Mouse (Mus musculus): ENCODE results near the gene Pole4. TPM values are rescaled to one million over a fixed set of nuclear protein-coding genes. Genes with fewer than 3 reads are reported as not detected.

The Pole4 gene
- 13.4 and 14.5 TPM in 2 replicates for polyA plus RNA-seq (2012; rRNA removed)

DNA sequence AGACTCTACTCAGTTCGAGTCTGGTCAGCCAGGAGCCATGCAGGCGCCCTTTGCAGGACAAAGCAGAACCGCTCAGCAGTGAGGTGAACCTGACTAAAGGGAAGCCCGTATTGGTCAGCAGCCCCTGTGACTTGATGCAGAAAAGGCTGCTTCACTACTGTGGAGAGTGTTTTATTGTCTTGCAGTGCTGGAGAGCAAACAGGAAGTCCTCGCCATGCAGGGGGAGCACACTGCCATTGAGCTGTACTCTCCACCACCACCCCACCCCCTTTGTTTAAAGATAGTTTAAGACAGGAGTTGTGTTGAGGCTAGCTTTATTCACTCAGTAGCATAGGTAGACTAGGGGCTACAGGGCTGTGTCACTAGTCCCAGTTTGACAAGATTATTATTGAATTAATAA, at the start of gene Pole4:
TSS of gene Pole4 (minus strand) at position 145 of the 400 bp plus-strand sequence.
- 65% methylated on average over 5 of the region's 5 CpGs for WGBS
- DNase-seq (ENCODE audit: low read depth, low spot score), result no peak

- WGBS, result 91% methylated on average over 6 of the region's 6 CpGs
- no peak for DNase-seq (ENCODE audit: low read depth, low spot score)
Observed at GRCm38 (mm10) chr6:82754769-82755168, 49.6 kb upstream of the Pole4 start.

DNA sequence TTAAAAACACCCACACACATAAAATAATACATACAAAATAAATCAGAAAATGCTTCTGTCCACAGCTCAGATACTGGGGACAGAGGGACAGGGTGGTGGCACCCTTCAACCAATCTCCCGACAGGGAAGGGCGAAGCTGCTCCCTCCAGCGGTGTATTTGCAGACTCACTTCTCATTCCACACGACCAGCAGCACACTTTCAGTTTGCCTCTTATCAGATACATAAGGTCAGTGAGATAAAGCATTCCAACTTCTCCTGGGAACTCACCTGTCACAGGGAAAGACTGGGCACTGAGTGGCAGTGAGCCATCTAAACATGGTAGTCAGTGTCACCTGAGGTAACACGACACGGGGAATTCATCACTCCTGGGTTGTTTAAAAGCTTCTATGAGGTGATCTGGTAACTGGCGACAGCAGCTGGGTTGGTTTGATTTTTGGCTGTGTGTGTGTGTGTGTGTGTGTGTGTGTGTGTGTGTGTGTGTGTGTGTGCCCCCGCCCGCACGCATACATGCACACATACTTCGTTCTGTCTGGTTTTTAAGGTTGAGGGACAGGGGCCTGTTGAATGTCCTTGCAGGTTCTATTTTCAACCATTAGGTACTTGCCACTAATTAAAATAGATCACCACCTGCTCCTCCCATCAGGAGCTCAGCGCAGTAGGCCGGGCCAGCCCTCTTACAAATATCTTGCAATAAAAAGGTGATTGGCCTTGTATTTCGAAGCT, 48.6 kb upstream of the Pole4 start:
- DNase-seq (ENCODE audit: low read depth, low spot score), result no peak
- 33% methylated on average over 14 of the region's 14 CpGs for WGBS

GRCm38 (mm10) chr6:82753061-82753460, 47.9 kb upstream of the Pole4 start:
- no peak for DNase-seq (ENCODE audit: low read depth, low spot score)
- 26% methylated on average over 11 of the region's 11 CpGs for WGBS

DNA sequence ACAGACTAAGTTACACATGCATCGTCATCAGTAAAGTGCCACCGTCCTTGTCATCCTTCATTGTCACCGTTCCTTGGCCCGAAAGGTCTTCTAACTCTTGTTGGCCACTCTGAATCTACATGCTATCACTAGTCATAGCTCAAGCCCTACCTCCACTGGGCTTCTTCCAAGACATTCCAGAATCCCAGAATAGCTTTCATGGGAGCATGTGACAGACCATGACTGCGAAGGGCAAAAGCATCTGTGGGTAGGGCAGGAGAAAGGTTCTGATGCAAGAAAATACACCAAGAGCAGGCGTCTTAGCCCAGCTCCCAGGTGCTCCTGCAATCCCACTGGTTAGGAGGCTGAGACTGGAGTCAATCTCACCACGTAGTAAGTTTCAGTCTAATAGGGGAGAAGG, 46.6 kb upstream of the Pole4 start:
- 90% methylated on average over 7 of the region's 7 CpGs for WGBS
- DNase-seq (ENCODE audit: low read depth, low spot score), result no peak

GRCm38 (mm10) chr6:82751031-82751430, 45.9 kb upstream of the Pole4 start:
- WGBS, result 70% methylated on average over 11 of the region's 11 CpGs
- DNase-seq (ENCODE audit: low read depth, low spot score), result no peak

- WGBS, result 60% methylated on average over 2 of the region's 2 CpGs
Observed at GRCm38 (mm10) chr6:82750063-82750462, 44.9 kb upstream of the Pole4 start.

DNA sequence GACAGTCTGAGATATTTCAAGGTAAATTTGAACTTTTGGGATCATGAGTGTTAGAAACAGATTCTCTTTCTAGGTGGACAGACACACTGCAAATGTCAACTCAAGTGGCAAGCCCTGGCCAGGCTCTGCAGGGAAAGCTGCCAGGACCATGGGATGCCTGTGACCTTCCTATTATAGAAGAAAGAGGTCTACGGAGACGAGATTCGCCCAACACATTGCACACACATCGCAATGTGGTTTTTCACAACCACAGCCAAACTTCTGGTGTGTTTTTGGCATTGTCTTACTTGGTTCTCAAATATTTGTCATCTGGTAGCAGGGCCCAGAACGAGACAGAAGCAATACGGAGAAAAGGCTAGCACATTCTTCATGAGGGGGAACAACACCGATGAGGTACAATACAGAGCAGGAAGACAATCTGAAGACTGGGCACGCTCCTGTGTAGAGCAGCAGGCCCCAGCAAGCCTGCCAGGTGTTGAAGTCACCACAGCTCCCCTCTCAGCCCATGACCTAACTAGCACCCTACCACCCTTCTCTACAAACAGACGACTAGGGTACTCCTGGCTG, 43.0 kb upstream of the Pole4 start:
- DNase-seq (ENCODE audit: low read depth, low spot score), result no peak
- whole genome bisulfite sequencing, result 88% methylated on average over 9 of the region's 9 CpGs

More at GRCm38 (mm10) chr6:82750063-82750462, 44.9 kb upstream of the Pole4 start:
- DNase-seq (ENCODE audit: low read depth, low spot score), result no peak

DNA sequence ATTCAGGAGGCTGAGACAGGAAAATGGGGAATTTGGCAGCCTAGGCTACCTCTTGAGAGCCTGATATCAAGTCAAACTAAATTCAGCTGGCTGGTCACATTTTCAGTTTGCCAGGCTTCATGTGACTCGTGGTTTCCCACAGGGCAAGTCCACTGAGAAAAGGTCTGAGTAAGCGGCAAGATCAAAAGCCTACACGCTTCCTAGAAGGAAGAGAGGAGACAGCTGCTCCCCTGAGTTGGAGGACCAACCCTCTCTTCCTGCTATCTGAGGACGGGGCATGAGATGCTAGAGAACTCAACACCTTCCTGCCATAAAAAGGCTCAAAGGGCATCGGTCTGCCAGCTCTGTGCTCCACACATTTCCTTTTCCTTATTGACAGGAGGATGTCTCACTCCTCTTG, 41.9 kb upstream of the Pole4 start:
- peak; percentile 68 for DNase-seq (ENCODE audit: low read depth, low spot score)
- 12% methylated on average over 5 of the region's 5 CpGs for whole genome bisulfite sequencing

DNA sequence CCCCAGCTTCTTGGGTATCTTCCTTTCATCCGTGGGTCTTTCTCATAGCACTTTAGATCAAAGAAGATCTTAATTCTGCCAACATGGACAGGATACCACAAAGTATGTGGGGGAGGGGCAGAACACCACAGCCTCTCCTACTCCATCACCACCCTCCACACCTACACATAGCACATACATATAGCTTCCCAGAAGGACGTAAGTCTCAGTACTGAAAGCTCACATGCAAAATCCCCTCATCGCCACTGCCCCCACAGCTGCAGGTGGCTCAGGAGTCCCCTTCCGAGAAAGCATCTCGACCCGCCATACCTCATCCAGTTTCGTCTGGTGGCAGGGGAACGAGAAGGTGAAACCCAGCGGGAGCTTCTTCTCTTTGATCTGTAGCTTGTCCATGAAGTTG, 39.4 kb upstream of the Pole4 start:
- WGBS, result 86% methylated on average over 9 of the region's 9 CpGs
- no peak for DNase-seq (ENCODE audit: low read depth, low spot score)

DNA sequence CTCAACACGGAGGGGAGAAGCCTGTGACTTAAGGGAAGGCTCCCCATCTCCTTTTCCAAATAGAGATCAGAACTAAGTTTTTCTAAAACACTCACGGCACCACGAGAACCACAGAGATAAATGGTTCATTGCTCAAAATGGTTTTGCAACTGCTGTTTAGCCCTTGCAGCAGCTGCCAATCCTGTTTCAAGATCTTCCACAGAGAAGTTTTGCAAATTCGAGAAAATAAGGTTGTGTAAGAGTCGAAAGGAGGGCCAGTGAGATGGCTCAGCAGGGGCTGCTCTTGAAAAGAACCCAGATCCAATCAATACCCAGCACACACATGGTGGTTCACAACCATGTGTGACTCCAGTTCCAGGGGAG, 36.3 kb upstream of the Pole4 start:
- WGBS, result 79% methylated on average over 5 of the region's 5 CpGs
- no peak for DNase-seq (ENCODE audit: low read depth, low spot score)

- DNase-seq (ENCODE audit: low read depth, low spot score), result no peak
- 72% methylated on average over 8 of the region's 8 CpGs for WGBS
Observed at GRCm38 (mm10) chr6:82740868-82741517, 35.8 kb upstream of the Pole4 start.

DNA sequence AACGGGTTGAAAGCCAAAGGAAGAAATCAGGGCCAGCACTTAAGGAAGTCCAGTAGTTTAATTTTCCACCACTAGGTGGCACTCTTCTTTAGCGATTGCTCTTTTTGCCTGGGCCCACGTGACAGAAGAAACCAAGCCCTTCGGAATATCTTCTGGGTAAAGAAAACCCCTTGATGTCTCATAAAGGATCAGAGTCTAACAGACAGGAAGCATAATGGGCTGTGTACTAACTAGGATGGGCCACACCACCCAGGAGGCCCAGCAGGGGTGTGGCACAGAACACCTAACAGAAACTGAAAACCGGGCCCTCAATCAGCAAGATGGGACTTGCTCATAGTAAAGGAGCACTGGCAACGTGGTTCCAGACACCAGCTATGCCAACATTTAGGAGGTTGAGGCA, 35.1 kb upstream of the Pole4 start:
- 2% methylated on average over 6 of the region's 6 CpGs for WGBS
- peak; percentile 78 for DNase-seq (ENCODE audit: low read depth, low spot score)

- WGBS, result 92% methylated on average over 27 of the region's 27 CpGs
- no peak for DNase-seq (ENCODE audit: low read depth, low spot score)
Observed at GRCm38 (mm10) chr6:82737634-82738540, 32.7 kb upstream of the Pole4 start.

- WGBS, result 90% methylated on average over 25 of the region's 25 CpGs
- no peak for DNase-seq (ENCODE audit: low read depth, low spot score)
Observed at GRCm38 (mm10) chr6:82736626-82737600, 31.7 kb upstream of the Pole4 start.

- DNase-seq (ENCODE audit: low read depth, low spot score), result no peak
- 80% methylated on average over 7 of the region's 7 CpGs for whole genome bisulfite sequencing
Observed at GRCm38 (mm10) chr6:82735347-82735746, 30.2 kb upstream of the Pole4 start.

GRCm38 (mm10) chr6:82728635-82729034, 23.5 kb upstream of the Pole4 start:
- WGBS, result 93% methylated on average over 21 of the region's 21 CpGs

DNA sequence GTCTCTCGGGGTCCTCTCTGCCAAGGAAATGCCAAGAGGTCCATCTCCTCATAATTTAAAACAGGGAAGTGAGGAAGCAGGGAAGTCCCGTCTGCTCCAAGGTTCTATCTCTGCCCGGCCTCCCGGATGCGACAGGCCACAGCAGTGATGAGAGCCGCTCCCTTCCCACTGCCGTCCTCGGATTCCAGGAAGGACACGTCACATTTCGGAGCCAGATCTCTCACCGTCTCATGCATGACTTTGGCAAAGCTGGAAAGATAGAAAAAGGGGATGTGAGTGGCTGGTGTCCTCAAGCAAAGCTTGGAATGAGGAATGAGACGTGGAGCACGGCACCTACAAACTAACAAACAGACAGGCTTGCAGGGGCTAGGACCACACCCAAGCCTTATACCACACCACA, 22.0 kb upstream of the Pole4 start:
- WGBS, result 90% methylated on average over 13 of the region's 13 CpGs
- DNase-seq (ENCODE audit: low read depth, low spot score), result no peak

More at GRCm38 (mm10) chr6:82728635-82729034, 23.5 kb upstream of the Pole4 start:
- no peak for DNase-seq (ENCODE audit: low read depth, low spot score)

DNA sequence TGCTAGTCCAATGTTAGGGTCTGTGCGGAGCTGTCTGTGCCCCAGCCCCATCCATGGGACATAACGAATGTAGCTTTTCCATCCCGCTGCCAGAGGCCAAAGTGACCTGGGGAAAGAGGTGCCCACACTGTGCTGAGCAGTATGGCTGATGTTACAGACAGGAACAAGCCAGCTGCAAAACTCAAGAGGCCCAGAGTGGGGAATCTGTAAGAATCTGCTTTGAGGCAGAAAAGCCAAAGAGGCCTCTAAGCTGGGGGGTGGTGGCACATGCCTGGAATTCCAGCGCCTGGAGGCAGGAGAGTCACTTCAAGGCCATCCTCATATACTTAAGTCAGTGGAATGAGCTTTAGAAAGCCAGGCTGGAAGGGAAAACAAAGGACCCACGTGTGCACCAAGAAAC, 18.2 kb upstream of the Pole4 start:
- no peak for DNase-seq (ENCODE audit: low read depth, low spot score)
- 61% methylated on average over 5 of the region's 5 CpGs for WGBS
